In genomic region chr4:132763125-132763524, GRCm38 (mm10) we compare ENCODE assay signal across 5 mouse cellular contexts. TPM values are rescaled to one million over a fixed set of nuclear protein-coding genes. Genes with fewer than 3 reads are reported as not detected.
DNase-seq lines count a peak whose midpoint lies in the region; ATAC-seq and TF ChIP-seq lines count a peak whose summit lies in the region.
"Not testable (repeated sequence)": the region's sequence is repeated elsewhere in the genome, so short reads cannot be mapped to it uniquely, and the experiment has no call there.

No protein-coding gene starts in this region.

- H3K79me2 ChIP-seq in MEL (ENCODE audit: control insufficient read depth, insufficient read depth, low read length, poor library complexity) = not testable (repeated sequence)

- peaks cover 18% of the 10 kb centered on the region for H3K4me1 ChIP-seq in E14TG2a.4 (replicated peaks; ENCODE audit: low read depth, low read length)
- H3K4me1 ChIP-seq in MEL (ENCODE audit: control insufficient read depth in 1 of 2, insufficient read depth in 2 of 2, low read length in 2 of 2); intestine, postnatal 0 days (replicated peaks; ENCODE audit: control insufficient read depth, insufficient read depth, low read length); liver, postnatal 0 days (ENCODE audit: insufficient read depth): not testable (repeated sequence)

- not testable (repeated sequence) for DNase-seq in MEL (ENCODE audit: low read depth, low spot score); liver, postnatal 0 days
- peak; percentile 68 for DNase-seq in heart, adult 11 months

- not testable (repeated sequence) for H3K4me3 ChIP-seq in E14TG2a.4 (replicated peaks; ENCODE audit: low read length); MEL (ENCODE audit: control insufficient read depth in 1 of 2, insufficient read depth in 1 of 2, low read depth in 2 of 2, low read length in 2 of 2); intestine, postnatal 0 days (ENCODE audit: low read depth, low read length); liver, postnatal 0 days (ENCODE audit: low read depth, low read length)

- not testable (repeated sequence) for H3K4me2 ChIP-seq in intestine, postnatal 0 days (replicated peaks; ENCODE audit: low read depth); liver, postnatal 0 days (ENCODE audit: low read depth, low read length)

- not testable (repeated sequence) for TF ChIP-seq EP300 in MEL (IDR thresholded peaks at IDR 0.05; ENCODE audit: low read depth in 1 of 2, low read length in 2 of 2); liver, postnatal 0 days (IDR thresholded peaks at IDR 0.05; ENCODE audit: low read depth)

- peak; percentile 30 for TF ChIP-seq CTCF in E14TG2a.4 (conservative IDR thresholded peaks at IDR 0.05; ENCODE audit: low read length)
- peak in 2 of 3 experiments; percentile 34 to 49; a peak in 4 of 6 replicates for TF ChIP-seq CTCF in MEL (IDR thresholded peaks at IDR 0.05 in 2 of 3, conservative IDR thresholded peaks at IDR 0.05 in 1 of 3; ENCODE audit: control insufficient read depth in 1 of 3, insufficient read depth in 1 of 3, low read depth in 2 of 3, low read length in 3 of 3, poor library complexity in 1 of 3, severe bottlenecking in 1 of 3)
- TF ChIP-seq CTCF in intestine, postnatal 0 days (IDR thresholded peaks at IDR 0.05; ENCODE audit: low read depth) = peak; percentile 41
- peak; percentile 24; the same call in 1 of the 2 replicates for TF ChIP-seq CTCF in liver, postnatal 0 days (IDR thresholded peaks at IDR 0.05; ENCODE audit: low read depth)

- ATAC-seq in intestine, postnatal 0 days; liver, postnatal 0 days: not testable (repeated sequence)

- H3K9me3 ChIP-seq in E14TG2a.4 (ENCODE audit: low read length); MEL (replicated peaks; ENCODE audit: insufficient read depth, low read length); intestine, postnatal 0 days (ENCODE audit: control insufficient read depth); liver, postnatal 0 days (ENCODE audit: low read length): not testable (repeated sequence)

- H3K36me3 ChIP-seq in E14TG2a.4 (ENCODE audit: insufficient read depth, low read length); MEL (ENCODE audit: control insufficient read depth in 1 of 2, insufficient read depth in 2 of 2, low read length in 2 of 2); intestine, postnatal 0 days (ENCODE audit: control insufficient read depth, insufficient read depth); liver, postnatal 0 days (replicated peaks; ENCODE audit: insufficient read depth, low read length): not testable (repeated sequence)

- not testable (repeated sequence) for H3K27ac ChIP-seq in MEL (ENCODE audit: control insufficient read depth, low read depth, low read length); liver, postnatal 0 days (ENCODE audit: low read depth)
- H3K27ac ChIP-seq in intestine, postnatal 0 days (ENCODE audit: low read depth, low read length) = peak overlapping the region; percentile 73

- TF ChIP-seq RAD21 in MEL (IDR thresholded peaks at IDR 0.05; ENCODE audit: low read depth, low read length) = peak; percentile 11; the same call in 1 of the 2 replicates

- not testable (repeated sequence) for H3K27me3 ChIP-seq in E14TG2a.4 (ENCODE audit: insufficient read depth, low read length); MEL (ENCODE audit: control insufficient read depth in 1 of 2, insufficient read depth in 2 of 2, low read length in 2 of 2); intestine, postnatal 0 days (replicated peaks; ENCODE audit: control insufficient read depth, insufficient read depth, low read length); liver, postnatal 0 days (ENCODE audit: insufficient read depth, low read length)

- not testable (repeated sequence) for TF ChIP-seq POLR2A in MEL (IDR thresholded peaks at IDR 0.05; ENCODE audit: control insufficient read depth in 1 of 2, insufficient read depth in 1 of 2, low read depth in 1 of 2, low read length in 2 of 2, poor library complexity in 1 of 2)

- not testable (repeated sequence) for H3K9ac ChIP-seq in MEL (ENCODE audit: control insufficient read depth, low read depth, low read length, poor library complexity, severe bottlenecking); intestine, postnatal 0 days (ENCODE audit: low read depth, low read length); liver, postnatal 0 days (replicated peaks)

- 79% methylated on average over 3 of the region's 3 CpGs for WGBS in intestine, postnatal 0 days
- WGBS in liver, postnatal 0 days (ENCODE audit: insufficient replicate concordance) = 73% methylated on average over 3 of the region's 3 CpGs

TF ChIP-seq in MEL, 35 proteins besides CTCF, POLR2A, EP300 and RAD21:
- peak; percentile 35 for TF ChIP-seq SMC3 (IDR thresholded peaks at IDR 0.05; ENCODE audit: low read depth, low read length)

RNA-seq across cellular contexts. Expression of gene Rpa2, which starts 5.0 kb away (rescaled TPM):
- 102 and 119 TPM in 2 replicates for total RNA-seq in MEL (2012; rRNA removed)
- 100 to 1,000 TPM in 1 of 2 experiments, not detected in 1; 103 TPM for polyA plus RNA-seq in MEL (2012; ENCODE audit: insufficient read depth in 1 of 2, insufficient read length in 2 of 2, low read depth in 1 of 2, low replicate concordance in 2 of 2, missing spikeins in 1 of 2)
- polyA plus RNA-seq in intestine, postnatal 0 days (2015; fragmentation: Nextera tagmentation; extraction: Ambion mirVana) = 26.6 and 27.9 TPM in 2 replicates
- 38.6 and 43.0 TPM in 2 replicates for polyA plus RNA-seq in liver, postnatal 0 days (2015; fragmentation: Nextera tagmentation; extraction: Ambion mirVana)

RNA-seq across cellular contexts. Expression of gene Smpdl3b, which starts 6.1 kb away (rescaled TPM):
- total RNA-seq in MEL (2012; rRNA removed) = 0.20 and 0.69 TPM in 2 replicates
- under 1 TPM in 1 of 2 experiments, not detected in 1; 0.28 TPM for polyA plus RNA-seq in MEL (2012; ENCODE audit: insufficient read depth in 1 of 2, insufficient read length in 2 of 2, low read depth in 1 of 2, low replicate concordance in 2 of 2, missing spikeins in 1 of 2)
- polyA plus RNA-seq in intestine, postnatal 0 days (2015; fragmentation: Nextera tagmentation; extraction: Ambion mirVana) = 2.9 TPM in 2 replicates
- polyA plus RNA-seq in liver, postnatal 0 days (2015; fragmentation: Nextera tagmentation; extraction: Ambion mirVana) = 0.31 and 0.34 TPM in 2 replicates

RNA-seq across cellular contexts. Expression of gene Xkr8, which starts 30.8 kb away (rescaled TPM):
- 2.4 and 2.8 TPM in 2 replicates for total RNA-seq in MEL (2012; rRNA removed)
- polyA plus RNA-seq in MEL (2012; ENCODE audit: insufficient read depth in 1 of 2, insufficient read length in 2 of 2, low read depth in 1 of 2, low replicate concordance in 2 of 2, missing spikeins in 1 of 2) = 1 to 10 TPM in 1 of 2 experiments, not detected in 1; 3.9 TPM
- 1.8 and 3.3 TPM in 2 replicates for polyA plus RNA-seq in intestine, postnatal 0 days (2015; fragmentation: Nextera tagmentation; extraction: Ambion mirVana)
- polyA plus RNA-seq in liver, postnatal 0 days (2015; fragmentation: Nextera tagmentation; extraction: Ambion mirVana) = 3.3 and 3.8 TPM in 2 replicates

RNA-seq across cellular contexts. Expression of gene Themis2, which starts 33.1 kb away (rescaled TPM):
- 1.0 and 1.1 TPM in 2 replicates for total RNA-seq in MEL (2012; rRNA removed)
- polyA plus RNA-seq in MEL (2012; ENCODE audit: insufficient read depth in 1 of 2, insufficient read length in 2 of 2, low read depth in 1 of 2, low replicate concordance in 2 of 2, missing spikeins in 1 of 2) = 1 to 10 TPM in 1 of 2 experiments, not detected in 1; 2.6 TPM
- polyA plus RNA-seq in intestine, postnatal 0 days (2015; fragmentation: Nextera tagmentation; extraction: Ambion mirVana) = 1.3 and 1.4 TPM in 2 replicates
- 3.1 and 3.5 TPM in 2 replicates for polyA plus RNA-seq in liver, postnatal 0 days (2015; fragmentation: Nextera tagmentation; extraction: Ambion mirVana)
